Mouse (Mus musculus) layer of hippocampus, postnatal 25 days (tissue): ENCODE data around the gene Ttc28. TPM values are rescaled to one million over a fixed set of nuclear protein-coding genes. Genes with fewer than 3 reads are reported as not detected.
A peak's percentile ranks its signal among the peaks of the same experiment; 100 is the strongest.

Source experiments
- DNase-seq, 2 experiments: peaks; one replicate each; pipeline ENCODE4 v3.0.0; 2022; ENCODE audit warnings: mixed read lengths in 2 of 2, low spot score in 1 of 2; ENCODE audit errors: extremely low spot score in 1 of 2
- total RNA-seq, 2 experiments: library from RNA; stranded (reverse); gene quantifications; 2 replicates each; pipeline ENCODE4 v1.2.3; 2021

Gene Ttc28
- total RNA-seq, 2 experiments from 2014 or later = 11.3 to 13.3 TPM

DNA sequence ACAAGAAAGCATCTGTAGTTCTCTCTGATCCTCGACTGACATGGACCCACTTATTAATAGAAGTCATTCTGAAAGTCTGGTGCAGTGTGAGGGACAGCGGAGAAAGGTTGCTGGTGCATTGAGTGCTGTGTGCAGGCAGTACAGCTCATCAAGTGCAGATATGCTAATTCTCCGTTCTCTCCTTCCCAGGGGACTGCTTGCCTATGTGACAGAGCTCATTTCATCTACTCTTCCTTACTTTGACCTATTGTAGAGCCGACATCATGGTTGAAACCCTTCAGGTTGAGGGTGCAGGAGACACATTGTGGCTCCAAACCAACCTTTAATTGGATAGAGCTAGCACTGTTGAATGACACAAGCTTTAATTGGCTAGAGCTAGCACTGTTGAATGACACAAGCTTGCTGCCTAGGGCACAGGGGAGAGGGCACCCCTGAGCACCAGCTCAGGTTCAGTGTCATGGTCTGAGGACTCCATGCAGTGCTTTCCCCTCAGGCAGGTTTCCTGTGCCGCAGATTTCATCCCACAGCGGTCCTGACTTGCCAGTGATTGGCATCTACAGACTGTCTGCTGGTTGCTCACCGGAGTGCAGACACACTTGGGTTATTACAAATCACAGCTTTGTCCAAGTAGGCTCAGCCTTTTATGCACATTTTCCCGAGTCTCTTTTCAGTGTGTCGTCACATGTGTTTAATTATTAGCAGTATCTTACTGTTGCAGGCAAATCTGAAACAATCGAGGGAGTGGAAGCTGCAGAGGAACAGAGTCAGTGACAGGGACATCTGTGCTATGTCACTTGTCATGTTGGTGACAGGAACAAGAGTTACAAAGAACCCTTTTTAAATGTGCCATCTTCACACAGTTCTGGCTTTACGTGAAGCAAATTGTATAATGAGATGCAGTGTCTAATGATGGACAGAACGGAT lies 69.1 kb downstream of the Ttc28 start:
- DNase-seq = no peak

DNA sequence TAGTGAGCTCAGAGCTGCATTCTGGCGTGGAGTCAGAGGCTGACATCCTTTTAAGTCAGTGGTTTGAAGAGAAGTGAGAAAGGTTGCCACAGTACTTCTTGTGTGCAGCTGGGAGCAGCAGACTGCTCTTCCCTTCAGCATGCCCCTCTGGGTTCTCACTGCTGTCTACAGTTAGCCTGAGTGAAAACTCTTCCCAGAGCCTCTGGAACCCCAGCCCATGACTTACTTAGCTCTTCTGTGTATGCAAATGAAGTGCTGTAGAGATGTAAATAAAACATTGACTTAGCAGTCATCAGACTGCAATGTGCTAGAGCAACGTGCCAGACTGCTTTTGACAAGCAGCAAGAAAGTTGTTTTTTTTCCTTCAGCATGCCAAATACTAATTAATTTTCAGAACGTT lies 70.2 kb downstream of the Ttc28 start:
- DNase-seq = no peak

DNA sequence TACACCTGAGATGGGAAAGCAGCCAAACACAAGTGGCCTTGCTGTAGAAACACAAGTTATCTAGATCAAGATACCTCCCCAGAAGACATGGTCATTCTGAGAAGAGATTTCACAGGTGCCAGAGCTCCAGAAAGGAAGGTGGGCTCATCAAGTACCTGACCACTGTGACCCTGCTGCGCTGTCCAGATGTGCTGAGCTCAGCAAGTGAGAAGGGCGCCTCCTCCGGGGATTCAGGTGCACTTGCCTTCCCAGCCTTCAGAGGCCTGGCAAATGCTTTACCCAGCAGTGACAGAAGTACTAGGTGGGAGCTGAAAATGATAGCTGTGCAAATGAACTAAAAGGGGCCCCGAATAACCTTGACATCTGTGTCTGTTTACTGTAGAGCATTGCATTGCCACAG lies 78.6 kb downstream of the Ttc28 start:
- no peak for DNase-seq

GRCm38 (mm10) chr5:110960067-110960466 lies 80.5 kb downstream of the Ttc28 start:
- no peak for DNase-seq

DNA sequence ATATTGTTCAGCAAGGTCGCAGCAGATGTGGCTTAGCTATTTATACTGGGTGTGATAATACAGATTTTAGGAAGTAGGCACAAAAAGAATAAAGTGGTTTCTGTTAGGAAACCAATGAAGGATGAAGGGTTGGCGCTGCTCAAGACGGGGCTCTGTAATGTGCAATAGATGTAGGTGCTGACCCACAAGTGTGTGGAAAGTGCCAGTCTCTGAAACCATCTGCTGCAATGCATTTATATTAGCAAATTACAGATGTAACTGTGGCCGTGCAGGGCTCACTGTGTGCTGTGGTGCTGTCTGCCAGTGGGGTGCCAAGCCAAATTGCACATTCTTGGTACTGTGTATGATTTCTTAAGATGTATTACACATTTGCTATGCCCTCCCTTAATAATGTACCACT lies 81.3 kb downstream of the Ttc28 start:
- no peak for DNase-seq

- no peak for DNase-seq
Observed at GRCm38 (mm10) chr5:110967483-110968055, 88.0 kb downstream of the Ttc28 start.

DNA sequence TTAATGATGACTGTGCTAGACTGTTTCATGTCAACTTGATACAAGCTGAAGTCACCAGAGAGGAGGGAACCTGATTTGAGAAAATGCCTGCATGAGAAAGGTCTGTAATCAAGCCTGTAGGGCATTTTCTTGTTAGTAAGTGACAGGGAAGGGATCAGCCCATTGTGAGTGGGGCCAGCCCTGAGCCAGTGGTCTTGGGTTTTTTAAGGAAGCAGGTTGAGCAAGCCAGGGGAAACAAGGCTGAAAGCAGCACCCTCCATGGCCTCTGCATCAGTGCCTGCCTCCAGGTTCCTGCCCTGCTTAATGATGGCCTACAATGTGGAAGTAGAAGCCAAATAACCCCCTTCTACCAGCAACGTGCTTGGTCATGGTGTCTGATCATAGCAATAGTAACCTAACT lies 89.0 kb downstream of the Ttc28 start:
- DNase-seq = no peak

GRCm38 (mm10) chr5:110970162-110970780 lies 90.7 kb downstream of the Ttc28 start:
- DNase-seq = no peak

- DNase-seq = no peak
Observed at GRCm38 (mm10) chr5:110976721-110977120, 97.1 kb downstream of the Ttc28 start.

- DNase-seq = no peak
Observed at GRCm38 (mm10) chr5:110977796-110978195, 98.2 kb downstream of the Ttc28 start.

DNA sequence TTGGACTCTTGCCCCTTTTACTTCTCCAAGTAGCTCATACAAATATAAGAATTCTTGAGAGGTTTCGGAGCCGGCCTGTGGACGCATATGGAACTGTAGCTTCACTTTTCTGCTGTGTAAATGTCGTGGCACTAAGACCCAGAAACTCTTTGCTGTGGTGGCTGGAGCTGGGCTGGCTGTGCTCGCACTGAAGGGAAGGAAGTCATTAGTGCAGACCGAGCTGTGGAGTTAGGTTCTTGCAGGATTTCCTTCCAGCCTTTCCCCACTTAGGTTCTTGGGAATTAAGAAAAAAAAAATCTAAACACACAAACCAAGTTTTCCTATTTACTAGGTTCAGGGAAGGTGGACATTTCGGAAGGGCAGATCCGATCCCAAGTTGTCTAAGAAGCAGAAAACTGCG lies 98.9 kb downstream of the Ttc28 start:
- peak in 1 of 2 experiments; percentile 52 for DNase-seq

GRCm38 (mm10) chr5:110979011-110979860 lies 99.6 kb downstream of the Ttc28 start:
- peak in 1 of 2 experiments; percentile 16 for DNase-seq

GRCm38 (mm10) chr5:110979861-110980346 lies 100.3 kb downstream of the Ttc28 start:
- DNase-seq = peak in 1 of 2 experiments; percentile 5

DNA sequence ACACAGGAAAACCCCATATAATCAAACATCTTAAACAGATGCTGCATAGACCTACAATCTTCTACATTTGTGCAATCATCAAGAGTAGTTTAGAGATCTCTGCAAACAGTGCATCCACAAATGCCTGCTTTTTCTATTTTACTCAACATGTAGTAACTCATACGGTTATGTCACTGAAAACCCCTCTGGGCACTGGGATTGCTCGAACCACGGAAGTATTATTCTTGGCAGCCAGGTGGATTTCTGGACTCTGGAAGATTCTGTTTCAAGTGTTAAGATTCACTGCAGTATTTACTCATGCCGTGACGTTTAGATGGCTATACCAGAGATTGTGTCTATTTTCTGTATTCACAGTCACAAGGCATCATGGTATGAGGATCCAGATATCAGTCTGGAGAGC lies 101.0 kb downstream of the Ttc28 start:
- DNase-seq = no peak

DNA sequence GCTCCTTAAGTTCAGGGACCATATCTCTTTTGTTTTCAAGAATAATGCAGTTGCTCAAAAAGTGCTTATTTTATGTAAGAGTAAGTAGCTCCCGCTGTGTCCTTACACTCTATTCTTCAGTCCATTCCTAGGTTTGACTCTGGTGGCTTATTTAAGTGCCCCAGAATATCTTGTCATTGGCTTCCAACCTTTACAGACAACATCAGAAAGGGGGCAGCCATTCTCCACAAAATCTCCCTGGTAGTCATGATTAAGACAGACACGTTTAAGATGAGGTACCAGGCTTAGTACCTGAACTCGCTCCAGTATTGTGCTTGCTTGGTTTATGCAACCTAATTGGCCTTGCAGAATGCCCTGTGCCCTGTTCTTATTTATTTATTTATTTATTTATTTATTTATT lies 102.8 kb downstream of the Ttc28 start:
- no peak for DNase-seq

DNA sequence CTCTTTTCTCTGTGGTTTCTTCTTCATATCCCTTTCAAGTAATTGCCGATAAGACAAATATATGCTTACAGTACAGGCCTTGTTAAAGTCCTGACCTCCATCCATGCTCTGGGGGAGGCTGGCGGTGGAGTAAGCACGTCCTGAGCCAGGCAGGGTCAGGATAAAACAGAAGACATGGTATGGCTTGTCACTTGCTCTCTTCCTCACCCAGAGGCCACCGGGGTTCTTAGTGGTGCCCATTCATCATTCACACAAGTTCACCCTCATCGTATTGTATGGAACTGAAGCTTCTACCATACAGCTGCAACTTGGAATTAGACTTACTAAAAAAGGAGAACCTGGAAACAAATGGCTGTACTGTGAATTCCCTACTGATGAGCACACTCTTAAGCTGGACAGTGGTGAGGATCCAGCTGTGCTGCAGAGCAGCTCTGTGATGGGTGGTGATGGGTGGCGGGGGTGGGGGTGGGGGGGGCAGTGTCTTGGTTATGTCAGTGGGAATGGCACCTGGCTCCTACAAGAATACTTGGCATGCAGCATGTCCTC lies 104.6 kb downstream of the Ttc28 start:
- DNase-seq = no peak

- DNase-seq = no peak
Observed at GRCm38 (mm10) chr5:110996835-110997539, 117.4 kb downstream of the Ttc28 start.

DNA sequence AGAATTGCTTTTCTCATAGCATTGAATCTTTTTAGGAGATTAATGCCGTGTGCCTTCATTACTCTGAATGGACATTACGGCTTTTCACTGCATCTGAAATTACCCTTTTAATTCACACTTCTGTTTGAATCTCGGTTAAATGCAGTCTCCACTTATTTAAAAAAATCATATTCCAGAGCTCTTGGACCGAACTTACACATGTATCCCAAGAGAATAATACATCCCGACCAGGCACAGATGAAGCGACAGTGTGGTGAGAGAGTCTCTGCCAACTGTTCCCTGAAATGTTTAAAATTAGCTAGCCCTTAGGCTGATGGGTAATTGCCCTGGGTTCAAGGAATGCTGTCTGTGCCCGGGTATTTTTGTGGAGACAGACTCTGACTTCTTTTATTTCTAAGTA lies 118.1 kb downstream of the Ttc28 start:
- no peak for DNase-seq

DNA sequence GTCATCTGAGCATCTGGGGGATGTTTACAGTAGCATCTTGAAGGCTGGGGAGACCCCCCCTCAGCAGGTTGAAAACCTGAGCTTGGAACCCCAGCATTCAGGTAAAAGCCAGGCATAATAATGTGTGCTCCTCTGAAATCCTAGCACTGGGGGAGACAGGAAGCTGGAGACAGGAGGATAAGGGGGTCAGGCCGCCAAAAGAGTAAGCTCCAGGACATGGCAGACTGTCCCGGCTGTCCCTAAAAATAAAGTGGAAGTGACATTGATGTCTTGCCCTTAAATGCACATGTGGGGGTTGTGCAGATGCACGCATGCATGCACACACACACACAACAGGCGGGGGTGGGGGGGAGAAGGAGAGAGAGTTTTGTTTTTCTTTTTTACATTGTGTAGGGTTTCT lies 118.7 kb downstream of the Ttc28 start:
- DNase-seq = no peak
